Mouse (Mus musculus) midbrain, embryonic 16.5 days (tissue): ENCODE measurements at regions not wholly inside any gene's neighbourhood (a gene's known extent, or its start where the extent isn't known, plus 50 kb on each side); places are given as distances from the start of the nearest gene placed in this dataset.

Experiments
- ATAC-seq: fragments of 200-750 bp; cut with Nextera tagmentation; 2 replicates; pipeline ENCODE4 v1.8.0; 2017; ENCODE audit warnings: moderate TSS enrichment
- H3K27ac ChIP-seq: fragments of 300-500 bp; sonication (generic); 2 replicates; pipeline ENCODE4 v1.5.1; 2014; ENCODE audit warnings: mild to moderate bottlenecking, low read length, mixed read lengths
- H3K27me3 ChIP-seq: fragments of 300-500 bp; sonication (generic); 2 replicates; pipeline ENCODE4 v1.6.1; 2014; ENCODE audit warnings: low read depth, low read length, mixed read lengths; ENCODE audit not compliant: control insufficient read depth, insufficient read depth
- H3K36me3 ChIP-seq: fragments of 300-500 bp; sonication (generic); 2 replicates; pipeline ENCODE4 v1.6.1; 2014; ENCODE audit warnings: mild to moderate bottlenecking, low read length, moderate library complexity, mixed read lengths; ENCODE audit not compliant: control insufficient read depth, insufficient read depth
- H3K4me1 ChIP-seq: fragments of 300-500 bp; sonication (generic); 2 replicates; pipeline ENCODE4 v1.6.1; 2014; ENCODE audit warnings: mild to moderate bottlenecking, low read length, mixed read lengths; ENCODE audit not compliant: control insufficient read depth, insufficient read depth
- H3K4me2 ChIP-seq: fragments of 300-500 bp; sonication (generic); 2 replicates; pipeline ENCODE4 v1.6.1; 2014; ENCODE audit warnings: mild to moderate bottlenecking, low read length, mixed read lengths
- H3K4me3 ChIP-seq: fragments of 300-500 bp; sonication (generic); 2 replicates; pipeline ENCODE4 v1.5.1; 2014; ENCODE audit warnings: low read depth, mild to moderate bottlenecking, low read length, moderate library complexity, mixed read lengths
- H3K9ac ChIP-seq: fragments of 300-500 bp; sonication (generic); 2 replicates; pipeline ENCODE4 v1.6.1; 2014; ENCODE audit warnings: low read depth, low read length, mixed read lengths
- H3K9me3 ChIP-seq: fragments of 300-500 bp; sonication (generic); replicated peaks from 2 replicates; pipeline ENCODE4 v1.6.1; 2014; ENCODE audit warnings: mild to moderate bottlenecking, low read length, mixed read lengths; ENCODE audit not compliant: control insufficient read depth, poor library complexity, severe bottlenecking
- WGBS: fragments of 180-500 bp; shearing (Covaris S2); extraction: QIAGEN DNeasy Blood & Tissue Kit; methylation state at CpG from one replicate; pipeline ENCODE4 v1.1.7; 2014; 5-methylcytosine and 5-hydroxymethylcytosine counted together

- Histone ChIP-seq H3K4me1 (0 out of 2 replicates have a peak, but pooled peaks cover 6% of the 10 kb centered on the region), H3K4me2 (no peak overlapping the region), H3K27ac (no peak overlapping the region), H3K9ac (no peak overlapping the region), H3K27me3 (no peaks in the 10 kb centered on the region), H3K36me3 (no peaks in the 10 kb centered on the region), H3K4me3 (no peak overlapping the region), H3K9me3 (no peaks in the 10 kb centered on the region)
- 21% methylated on average over 7 of the region's 7 CpGs for WGBS
- ATAC-seq = no peak
Measured at GRCm38 (mm10) chr16:30735969-30736368, 136.4 kb downstream of the Fam43a start.

- H3K9ac ChIP-seq = peak overlapping the region; percentile 42; the same call in 1 of the 2 replicates
- H3K4me2 ChIP-seq = no peak overlapping the region
- H3K27me3 ChIP-seq = no peaks in the 10 kb centered on the region
- ATAC-seq = no peak
- 66% methylated on average over 17 of the region's 17 CpGs for WGBS
- H3K27ac ChIP-seq = peak overlapping the region; percentile 52; the same call in 1 of the 2 replicates
- H3K4me3 ChIP-seq = no peak overlapping the region
- H3K4me1 ChIP-seq = 0 out of 2 replicates have a peak, but pooled peaks cover 6% of the 10 kb centered on the region
- no peaks in the 10 kb centered on the region for H3K9me3 ChIP-seq
- H3K36me3 ChIP-seq = no peaks in the 10 kb centered on the region
Measured at GRCm38 (mm10) chr16:30736662-30737326, 137.3 kb downstream of the Fam43a start.

- no peak for ATAC-seq
Measured at GRCm38 (mm10) chr16:30737524-30737923, 138.0 kb downstream of the Fam43a start.

DNA sequence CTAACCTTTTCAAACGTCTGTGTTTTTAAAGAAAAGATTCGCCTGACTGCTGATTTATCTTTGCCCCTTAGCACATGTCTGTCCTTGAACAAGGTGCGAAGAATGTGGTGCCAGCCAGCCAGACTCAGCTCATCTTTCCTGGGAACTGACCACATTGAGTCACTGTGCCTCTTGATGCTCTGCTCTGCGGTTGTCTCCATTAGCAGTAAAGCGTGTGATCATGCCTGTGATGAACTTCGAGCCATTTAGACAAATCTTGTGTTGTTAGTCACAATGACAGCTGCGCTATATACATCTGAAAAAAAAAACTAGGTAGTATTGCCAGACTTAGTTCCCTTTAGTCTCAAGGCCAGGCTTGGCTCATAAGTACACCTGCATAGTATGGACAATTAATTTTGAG lies 140.1 kb downstream of the Fam43a start:
- 89% methylated on average over 7 of the region's 7 CpGs for WGBS

More at GRCm38 (mm10) chr16:30737524-30737923, 138.0 kb downstream of the Fam43a start:
- 0 out of 2 replicates have a peak, but pooled peaks cover 6% of the 10 kb centered on the region for H3K4me1 ChIP-seq
- no peak overlapping the region for H3K9ac ChIP-seq
- no peaks in the 10 kb centered on the region for H3K36me3 ChIP-seq
- H3K4me2 ChIP-seq = no peak overlapping the region
- no peaks in the 10 kb centered on the region for H3K27me3 ChIP-seq
- 86% methylated on average over 8 of the region's 8 CpGs for WGBS
- H3K27ac ChIP-seq = no peak overlapping the region
- no peaks in the 10 kb centered on the region for H3K9me3 ChIP-seq
- H3K4me3 ChIP-seq = no peak overlapping the region

GRCm38 (mm10) chr16:30741192-30741591 lies 141.7 kb downstream of the Fam43a start:
- Histone ChIP-seq H3K27me3 (no peaks in the 10 kb centered on the region), H3K4me3 (no peak overlapping the region), H3K9me3 (no peaks in the 10 kb centered on the region), H3K36me3 (no peaks in the 10 kb centered on the region), H3K4me1 (peaks cover 8% of the 10 kb centered on the region; the same call in 1 of the 2 replicates), H3K4me2 (no peak overlapping the region), H3K9ac (no peak overlapping the region), H3K27ac (no peak overlapping the region)
- 97% methylated on average over 1 of the region's 1 CpGs for WGBS
- ATAC-seq = no peak

More for the DNA sequence above, 140.1 kb downstream of the Fam43a start:
- no peak overlapping the region for H3K27ac ChIP-seq
- H3K36me3 ChIP-seq = no peaks in the 10 kb centered on the region
- H3K9me3 ChIP-seq = no peaks in the 10 kb centered on the region
- no peak for ATAC-seq
- no peak overlapping the region for H3K9ac ChIP-seq
- no peak overlapping the region for H3K4me3 ChIP-seq
- H3K4me2 ChIP-seq = no peak overlapping the region
- H3K27me3 ChIP-seq = no peaks in the 10 kb centered on the region
- peaks cover 10% of the 10 kb centered on the region; the same call in 1 of the 2 replicates for H3K4me1 ChIP-seq

DNA sequence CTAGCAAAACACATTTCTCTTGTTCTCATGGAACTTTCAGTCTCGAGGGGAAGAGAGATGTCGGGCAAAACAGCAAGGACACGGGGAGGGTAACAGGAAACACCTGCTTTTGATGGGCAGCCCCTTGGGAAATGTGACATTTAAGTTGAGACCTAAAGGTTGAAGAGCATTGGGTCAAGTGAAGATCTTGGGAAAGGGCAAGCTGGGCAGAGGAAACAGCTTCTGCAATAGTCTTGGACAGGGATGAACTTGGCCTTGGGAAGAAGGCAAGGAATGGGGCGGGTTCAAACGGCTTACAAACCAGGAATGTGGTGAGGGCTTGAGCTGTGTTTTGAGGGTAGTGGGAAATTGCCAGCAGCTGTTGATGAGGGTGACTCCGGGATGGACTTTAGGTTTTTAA lies 143.0 kb downstream of the Fam43a start:
- Histone ChIP-seq H3K36me3 (no peaks in the 10 kb centered on the region), H3K27ac (no peak overlapping the region), H3K4me2 (no peak overlapping the region), H3K4me1 (peaks cover 4% of the 10 kb centered on the region; the same call in 1 of the 2 replicates), H3K27me3 (no peaks in the 10 kb centered on the region), H3K4me3 (no peak overlapping the region), H3K9ac (no peak overlapping the region), H3K9me3 (no peaks in the 10 kb centered on the region)
- 89% methylated on average over 6 of the region's 6 CpGs for WGBS
- no peak for ATAC-seq

- WGBS = 78% methylated on average over 4 of the region's 4 CpGs
Measured at GRCm38 (mm10) chr16:30743566-30743965, 144.0 kb downstream of the Fam43a start.

DNA sequence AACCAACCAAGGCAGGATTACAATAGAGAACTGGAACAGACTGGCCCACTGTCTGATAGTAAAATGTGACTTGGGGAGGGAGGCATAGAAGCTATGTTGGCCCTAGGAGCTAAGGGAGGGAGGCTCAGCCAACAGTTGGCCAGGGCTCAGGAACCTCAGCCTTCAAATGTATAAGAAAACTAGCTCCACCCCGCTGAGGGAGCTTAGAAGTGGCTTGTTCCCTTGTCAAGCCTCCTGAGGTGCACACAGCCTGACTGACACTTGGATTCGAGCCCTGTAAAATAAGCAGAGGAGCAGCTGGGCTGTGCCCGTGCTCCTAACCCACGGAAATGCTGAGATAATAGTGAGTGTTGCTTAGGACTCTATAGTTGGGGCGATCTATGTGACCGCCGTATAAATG lies 144.7 kb downstream of the Fam43a start:
- Histone ChIP-seq H3K27me3 (no peaks in the 10 kb centered on the region), H3K9me3 (no peaks in the 10 kb centered on the region), H3K27ac (no peak overlapping the region), H3K4me1 (peaks cover 4% of the 10 kb centered on the region; the same call in 1 of the 2 replicates), H3K9ac (no peak overlapping the region), H3K4me2 (no peak overlapping the region; the same call in 1 of the 2 replicates), H3K4me3 (no peak overlapping the region), H3K36me3 (no peaks in the 10 kb centered on the region)
- WGBS = 40% methylated on average over 7 of the region's 7 CpGs
- ATAC-seq = peak; percentile 42

More at GRCm38 (mm10) chr16:30743566-30743965, 144.0 kb downstream of the Fam43a start:
- Histone ChIP-seq H3K4me2 (no peak overlapping the region), H3K36me3 (no peaks in the 10 kb centered on the region), H3K9me3 (no peaks in the 10 kb centered on the region), H3K27me3 (no peaks in the 10 kb centered on the region), H3K27ac (no peak overlapping the region), H3K4me3 (no peak overlapping the region), H3K4me1 (peaks cover 4% of the 10 kb centered on the region; the same call in 1 of the 2 replicates), H3K9ac (no peak overlapping the region)
- ATAC-seq = no peak

DNA sequence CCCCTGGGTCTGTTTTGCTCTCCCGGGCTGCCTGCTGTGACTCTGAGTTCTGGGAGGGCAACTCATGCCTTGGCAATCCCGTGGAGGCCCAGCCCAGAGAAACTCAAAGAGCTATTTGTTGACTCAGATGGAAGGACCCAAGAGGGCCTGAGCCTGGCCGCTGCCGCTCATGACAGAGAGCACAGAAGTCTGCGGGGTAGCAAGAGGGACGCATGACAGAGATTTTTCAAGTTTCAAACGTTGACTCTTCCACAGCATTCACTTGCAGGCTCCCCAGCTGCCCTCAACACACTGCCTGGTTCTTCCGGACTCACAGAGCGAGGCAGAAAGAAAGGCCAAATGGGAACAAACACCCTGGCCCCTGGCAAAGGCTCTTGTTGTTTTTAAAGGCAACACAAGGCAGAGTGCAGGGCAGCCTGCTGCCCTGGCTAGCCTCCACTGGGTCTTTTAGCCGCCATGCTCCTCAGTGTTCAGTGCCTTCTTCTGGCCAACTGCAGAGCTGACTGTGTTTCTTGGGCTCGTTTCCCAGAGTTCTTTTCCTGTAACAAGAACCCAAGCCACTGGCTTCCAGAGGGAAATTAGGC lies 146.2 kb downstream of the Fam43a start:
- Histone ChIP-seq H3K27me3 (no peaks in the 10 kb centered on the region), H3K27ac (no peak overlapping the region), H3K4me1 (peaks cover 4% of the 10 kb centered on the region; the same call in 1 of the 2 replicates), H3K9me3 (no peaks in the 10 kb centered on the region), H3K36me3 (no peaks in the 10 kb centered on the region), H3K4me2 (no peak overlapping the region), H3K9ac (no peak overlapping the region), H3K4me3 (no peak overlapping the region)
- ATAC-seq = no peak
- WGBS = 43% methylated on average over 11 of the region's 11 CpGs
